Mouse (Mus musculus) frontal cortex, adult 2 months (tissue): ENCODE measurements around the gene Nif3l1. TPM values are rescaled to one million over a fixed set of nuclear protein-coding genes. Genes with fewer than 3 reads are reported as not detected.

ENCODE experiments used
- DNase-seq, 2 experiments: peaks; one replicate each; pipeline ENCODE4 v3.0.0; 2022; ENCODE audit warnings: low spot score in 1 of 2; ENCODE audit errors: extremely low spot score in 1 of 2
- polyA plus RNA-seq: library from polyadenylated mRNA; depleted of rRNA; stranded (reverse); fragments of >200 nt; gene quantifications from 2 replicates; pipeline ENCODE4 v1.2.3, GENCODE M21; 2012; rRNA removed

Nif3l1 gene
- polyA plus RNA-seq, 1 experiment: 19.3 TPM

DNA sequence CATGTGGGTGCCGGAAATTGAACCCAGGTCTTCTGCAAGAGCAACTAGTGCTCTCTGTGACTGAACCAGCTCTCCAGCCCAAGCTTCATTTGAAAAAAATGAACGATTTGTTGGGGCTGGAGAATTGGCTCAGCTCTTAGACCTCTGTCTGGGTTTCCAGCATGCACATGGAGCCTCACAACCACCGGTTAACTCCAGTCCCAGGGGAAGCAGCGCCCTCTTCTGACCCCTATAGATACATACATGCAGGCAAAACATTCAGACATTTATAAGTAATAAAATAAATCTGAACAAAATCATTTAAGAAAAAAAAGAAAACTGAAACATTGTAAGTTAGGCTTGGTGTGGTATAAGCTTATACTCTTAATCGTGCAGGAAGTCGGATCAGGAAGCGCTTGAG, 3.4 kb downstream of the Nif3l1 start:
- no peak for DNase-seq

DNA sequence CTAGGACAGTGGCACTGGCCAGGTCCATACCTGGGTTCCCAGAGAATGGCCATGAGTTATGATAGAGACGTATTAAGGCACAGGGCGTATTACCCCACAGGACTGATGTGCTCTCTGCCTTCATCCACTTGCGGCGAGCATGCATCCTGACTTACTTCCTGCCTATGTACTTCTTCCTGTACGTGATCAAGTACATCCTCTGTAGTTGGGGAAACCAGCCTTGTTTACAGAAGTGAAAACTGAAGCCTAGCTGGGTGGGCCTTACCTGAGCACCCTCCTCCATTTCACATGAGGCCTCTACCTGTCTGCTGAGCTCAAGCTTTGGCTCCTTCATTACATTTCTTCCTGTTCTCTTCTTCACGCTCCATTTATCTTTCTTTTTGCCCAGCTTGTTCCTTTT, 9.4 kb downstream of the Nif3l1 start:
- no peak for DNase-seq

DNA sequence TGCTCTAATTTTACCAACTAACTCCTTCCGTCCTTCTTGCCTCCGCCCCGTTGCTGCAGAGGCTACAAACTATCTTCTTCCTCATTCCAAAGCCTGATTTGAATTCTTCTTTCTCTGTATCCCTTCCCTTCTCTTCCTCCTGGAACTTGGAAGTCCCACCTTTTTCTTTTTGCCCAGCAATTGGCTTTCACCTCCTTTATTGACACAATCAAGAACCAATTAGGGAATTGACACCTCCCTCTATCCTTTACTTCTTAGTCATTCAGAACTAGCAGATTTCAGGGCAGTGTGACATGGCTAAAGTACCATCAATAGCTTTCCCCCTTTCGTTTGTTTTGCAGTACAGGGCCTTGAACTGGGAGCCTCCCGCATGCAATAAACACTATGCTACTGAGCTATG, 13.2 kb downstream of the Nif3l1 start:
- DNase-seq: no peak

DNA sequence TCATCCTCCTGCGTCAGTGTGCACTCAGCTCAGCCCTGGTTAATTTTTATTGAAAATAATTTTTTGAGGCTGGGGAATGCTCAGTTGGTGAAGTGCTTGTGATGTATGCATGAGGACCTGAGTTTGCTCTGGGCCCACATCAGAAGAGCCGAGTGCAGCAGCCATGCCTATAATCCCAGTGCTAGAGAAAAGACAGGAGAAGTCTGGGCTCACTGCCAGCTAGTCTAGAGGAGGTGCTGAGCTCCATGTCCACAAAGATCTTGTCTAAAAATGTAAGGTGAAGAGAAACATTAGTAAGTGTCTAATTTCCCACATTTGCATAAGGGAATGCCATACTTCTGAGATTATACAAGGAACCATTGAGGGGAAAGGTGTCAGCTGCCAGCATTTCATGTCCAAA, 13.9 kb downstream of the Nif3l1 start:
- peak in 1 of 2 experiments; percentile 38 for DNase-seq

DNA sequence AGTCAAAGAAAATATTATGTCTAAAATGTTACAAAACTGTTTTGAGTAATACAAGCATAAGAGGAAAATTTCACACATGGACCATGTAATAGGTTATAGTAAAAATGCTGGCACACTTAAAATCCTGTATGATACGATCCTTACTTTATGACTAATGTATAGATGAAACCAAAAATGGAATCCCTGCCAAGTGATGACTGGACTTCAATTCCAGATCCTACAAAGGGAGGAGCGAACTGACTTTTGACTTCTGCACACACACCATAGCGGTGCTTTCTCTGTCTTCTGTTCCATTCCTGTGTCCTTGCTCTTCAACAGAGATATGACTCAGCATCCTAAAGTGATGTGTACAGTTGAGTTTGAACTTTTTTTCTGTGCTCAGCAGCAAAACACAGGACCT, 15.6 kb downstream of the Nif3l1 start:
- DNase-seq: no peak

DNA sequence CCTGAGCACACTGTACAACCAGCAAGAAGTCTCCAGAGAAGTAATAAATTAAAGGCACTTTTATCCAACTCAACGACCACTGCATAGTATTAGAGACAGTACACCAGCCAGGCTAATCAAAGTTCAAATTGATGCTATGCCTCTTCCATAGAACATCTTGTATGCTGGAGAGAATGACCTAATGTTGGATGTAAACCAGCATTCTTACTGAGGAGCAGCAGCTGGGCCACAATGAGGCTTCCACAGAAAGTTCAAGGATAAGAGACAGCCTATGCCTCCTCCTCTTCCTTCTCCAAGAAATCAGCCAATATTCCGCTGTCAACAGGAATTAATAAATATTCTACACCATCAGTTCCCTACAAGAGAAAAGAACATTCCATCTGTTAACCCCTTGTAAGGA, 19.0 kb downstream of the Nif3l1 start:
- DNase-seq: no peak

DNA sequence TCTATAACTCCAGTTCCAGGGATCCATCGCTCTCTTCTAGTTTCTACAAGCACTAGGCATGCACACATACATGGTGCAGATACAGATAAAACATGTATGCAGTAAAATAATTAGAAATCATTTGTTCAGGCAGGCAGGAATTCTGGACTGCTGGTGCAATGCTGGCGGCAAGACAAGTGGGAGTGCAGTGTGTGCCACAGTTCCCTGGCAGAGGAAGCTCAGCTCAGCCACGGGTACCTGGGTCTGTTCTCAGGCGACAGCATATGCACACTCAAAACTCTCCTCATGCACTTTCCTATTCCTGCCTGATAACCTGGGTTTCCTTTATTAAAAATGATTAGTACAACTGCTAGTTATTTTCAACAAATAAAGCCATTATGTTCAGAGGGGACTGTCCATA, 20.1 kb downstream of the Nif3l1 start:
- no peak for DNase-seq

DNA sequence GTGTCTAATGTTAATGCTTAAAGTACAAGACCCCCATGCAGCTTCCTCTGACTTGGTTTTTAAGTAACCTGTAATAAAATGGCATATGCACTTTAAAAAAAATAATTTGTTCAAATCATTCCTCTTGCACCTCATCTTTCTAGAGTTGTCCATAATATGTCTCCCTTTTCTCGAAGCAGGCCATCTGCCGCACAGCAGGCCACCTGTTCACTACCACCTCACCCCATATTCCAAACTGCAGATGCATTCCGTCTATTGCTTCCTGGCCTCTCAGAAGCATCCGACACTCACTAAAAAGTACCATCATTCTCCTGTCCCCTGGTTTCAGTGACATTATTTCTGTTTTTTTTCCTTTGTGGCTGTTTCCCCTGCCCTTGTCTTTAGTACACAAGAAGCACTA, 20.6 kb downstream of the Nif3l1 start:
- DNase-seq: no peak

DNA sequence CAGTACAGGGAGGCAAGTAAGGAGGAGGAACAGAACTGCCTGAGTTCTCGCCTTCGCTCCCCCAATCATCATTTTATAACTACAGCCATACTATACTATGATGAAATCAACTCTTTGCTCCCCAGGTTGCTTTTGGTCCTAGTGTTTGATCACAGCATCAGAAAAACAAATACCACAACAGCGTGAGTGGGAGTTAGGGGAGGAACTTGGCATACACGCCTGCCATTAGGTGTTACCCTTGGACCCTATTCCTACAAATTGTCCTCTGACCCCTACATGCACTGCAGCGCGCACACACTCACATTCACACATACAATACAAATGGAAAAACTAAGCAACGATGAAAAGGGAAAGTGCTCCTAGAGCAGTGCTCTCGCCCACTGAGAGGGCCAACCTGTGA, 30.7 kb downstream of the Nif3l1 start:
- DNase-seq: no peak

DNA sequence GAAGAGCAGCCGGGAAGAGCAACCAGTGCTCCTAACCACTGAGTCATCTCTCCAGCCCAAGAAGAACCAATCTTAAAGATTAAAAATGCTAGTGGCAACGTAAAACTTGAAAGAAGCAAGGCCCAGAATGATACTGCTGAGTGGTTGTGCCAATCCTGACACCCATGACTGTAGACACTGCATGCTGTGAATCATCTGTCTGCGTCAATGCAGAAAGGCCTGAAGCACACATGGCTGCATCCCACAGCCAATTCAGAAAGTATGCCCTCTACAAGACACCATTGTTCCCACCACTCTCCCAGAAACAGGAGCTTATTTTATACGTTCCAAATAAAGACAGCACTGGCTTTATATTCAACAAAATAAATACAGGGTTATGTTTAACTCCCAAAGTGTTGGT, 37.7 kb downstream of the Nif3l1 start:
- DNase-seq: no peak

DNA sequence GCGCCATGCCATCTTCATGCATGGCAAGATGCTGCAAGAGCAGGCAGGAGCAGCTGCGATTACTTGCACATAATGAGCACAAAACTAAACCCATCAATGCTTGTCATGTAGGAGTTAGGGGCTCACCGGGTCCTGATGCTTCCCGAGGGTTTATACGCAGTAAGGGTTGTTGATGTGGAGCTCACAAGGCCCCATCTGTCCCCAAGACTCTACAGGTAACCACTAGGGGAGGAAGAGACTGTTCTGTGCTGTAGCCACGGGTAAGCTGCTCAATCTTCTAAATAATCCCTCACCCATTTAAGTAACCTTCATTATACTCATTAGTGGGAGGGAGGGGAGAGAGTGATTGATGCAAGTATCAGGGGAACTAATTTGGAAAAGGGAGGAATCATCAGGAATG, 50.7 kb downstream of the Nif3l1 start:
- no peak for DNase-seq

DNA sequence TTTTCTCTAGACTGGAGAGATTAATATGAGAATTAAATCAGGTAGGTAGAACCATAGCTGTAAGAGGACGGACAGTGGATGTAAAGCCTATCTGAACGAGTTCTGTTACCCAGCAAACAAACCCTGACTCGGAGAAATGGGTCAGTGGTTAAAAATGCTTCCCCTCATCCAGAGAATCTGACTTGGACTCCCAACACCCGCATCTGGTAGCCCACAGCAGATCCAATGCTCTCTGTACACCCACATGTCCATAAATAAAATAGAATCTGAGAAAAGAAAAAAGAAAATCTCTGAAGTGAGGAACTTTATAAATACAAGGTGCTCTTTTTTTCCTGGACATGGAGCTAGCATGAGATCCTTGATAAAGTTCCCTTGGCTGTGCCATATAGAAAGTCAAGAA, 52.7 kb downstream of the Nif3l1 start:
- DNase-seq: no peak

DNA sequence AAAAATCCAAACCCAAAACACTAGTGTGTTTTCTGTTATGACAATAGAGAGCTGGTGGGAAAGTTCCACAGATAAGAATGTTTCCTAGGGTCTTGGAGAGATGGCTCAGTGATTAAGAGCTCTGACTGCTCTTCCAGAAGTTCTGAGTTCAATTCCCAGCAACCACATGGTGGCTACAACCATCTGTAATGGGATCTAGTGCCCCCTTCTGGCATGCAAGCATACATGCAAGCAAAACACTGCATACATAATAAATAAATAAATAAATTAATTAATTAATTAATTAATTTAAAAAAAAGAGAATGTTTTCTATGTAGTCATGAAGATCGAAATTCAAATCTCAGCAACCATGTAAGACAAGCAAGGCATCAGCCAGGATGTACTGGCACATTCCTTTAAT, 53.8 kb downstream of the Nif3l1 start:
- no peak for DNase-seq

DNA sequence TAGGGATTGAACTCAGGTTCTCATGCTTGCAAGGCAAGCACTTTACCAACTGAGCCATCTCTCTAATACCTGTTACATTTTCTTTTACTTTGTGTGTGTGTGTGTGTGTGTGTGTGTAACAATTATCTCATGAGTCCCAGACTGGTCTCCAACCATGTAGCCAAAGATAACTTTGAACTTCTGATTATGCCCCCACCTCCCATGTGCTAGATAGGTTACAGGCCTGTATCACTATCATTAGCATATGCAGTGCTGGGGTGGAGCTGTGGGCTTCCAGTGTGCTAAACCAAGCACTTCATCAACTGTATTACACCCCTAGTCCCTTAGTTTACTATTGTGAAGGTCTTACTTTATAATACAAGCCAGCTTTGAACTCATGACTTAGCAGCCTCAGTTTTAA, 58.2 kb downstream of the Nif3l1 start:
- DNase-seq: no peak

DNA sequence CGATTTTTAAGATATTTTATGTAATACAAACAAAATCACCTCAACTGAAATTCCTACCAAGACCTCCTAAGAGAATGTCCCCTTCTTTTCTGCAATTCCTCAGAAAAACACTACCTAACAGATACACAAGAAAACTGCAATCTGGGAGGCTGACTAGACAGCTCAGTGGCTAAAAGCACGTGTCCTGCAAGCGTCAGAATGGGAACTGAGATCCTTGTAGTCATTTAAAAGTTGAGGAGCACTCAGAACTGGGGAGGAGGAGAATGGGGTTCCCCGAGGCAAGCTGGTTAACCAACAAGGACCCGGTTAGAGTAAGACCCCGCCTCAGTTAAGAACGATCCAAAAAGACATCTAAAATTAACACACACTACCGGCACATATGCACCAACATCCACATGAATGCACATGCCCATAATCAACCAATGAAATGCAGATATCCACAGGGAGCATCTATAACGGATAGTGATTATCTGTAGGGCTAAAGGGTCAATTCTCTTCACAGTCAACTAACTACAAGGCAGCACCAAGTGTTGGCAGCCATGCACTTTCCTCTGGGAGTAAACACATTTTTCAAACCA, 58.9 kb downstream of the Nif3l1 start:
- DNase-seq: no peak

DNA sequence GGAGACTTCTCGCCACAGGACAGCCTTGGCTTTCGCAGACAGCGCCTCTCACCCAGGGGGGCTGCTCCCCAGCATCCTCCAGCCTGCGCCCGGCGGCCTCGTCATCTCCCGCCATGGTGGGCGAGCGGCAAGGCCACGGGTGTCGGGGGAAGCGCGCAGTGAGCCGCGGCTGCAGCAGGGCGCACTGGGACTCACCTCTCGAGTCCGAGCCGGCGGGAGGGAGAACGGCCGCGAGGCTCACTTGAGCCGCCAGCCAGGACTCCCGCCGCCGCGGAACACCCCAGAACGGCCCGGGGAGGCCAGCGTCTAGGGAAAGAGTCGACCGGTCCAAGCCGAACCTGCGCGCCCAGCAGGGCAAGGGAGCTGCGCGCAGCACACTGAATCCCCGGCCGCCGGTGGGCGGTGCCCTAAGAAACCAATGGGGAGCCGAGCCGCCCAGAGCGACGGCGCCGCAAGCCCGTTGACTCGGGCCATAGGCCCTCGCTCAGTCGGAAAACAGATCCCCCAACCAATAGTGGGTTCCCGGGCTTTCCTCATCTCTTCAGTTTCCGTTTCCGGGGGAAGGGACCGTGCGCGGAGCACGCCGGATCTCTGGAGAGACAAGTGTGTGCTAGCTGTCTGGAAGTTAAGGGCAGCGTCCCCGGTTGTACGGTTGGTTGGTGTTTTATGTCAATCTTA, 59.8 kb downstream of the Nif3l1 start, which contains the start of gene Orc2:
Orc2 (minus strand) TSS at position 533 of the 678 bp plus-strand sequence.
- peak; percentile 91 to 96 for DNase-seq

DNA sequence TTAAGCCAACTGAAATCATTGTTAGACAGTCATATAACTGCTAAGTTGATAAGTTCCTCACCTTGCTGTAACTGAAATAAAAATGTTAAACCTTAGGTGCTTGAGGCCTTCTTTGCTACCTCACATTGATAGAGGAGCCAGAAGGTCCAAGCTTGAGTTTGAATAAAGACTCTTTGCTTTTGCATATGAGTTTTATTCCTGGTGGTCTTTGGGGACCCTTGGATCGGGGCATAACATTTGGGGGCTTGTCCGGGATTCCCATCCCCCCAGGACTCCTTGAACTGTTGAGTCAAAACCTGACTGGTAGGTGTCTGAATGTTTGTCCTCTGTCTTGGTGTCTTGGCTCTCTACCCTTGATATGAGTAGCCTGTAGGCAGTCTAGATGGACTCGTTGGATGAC, 62.3 kb downstream of the Nif3l1 start:
- no peak for DNase-seq

Other genes with a start within 250 kb of the Nif3l1 start
- gene Aox4, start 234.8 kb upstream of the Nif3l1 start, polyA plus RNA-seq: 0.55 and 1.2 TPM in 2 replicates
- 0.02 and 0.32 TPM in 2 replicates for gene Aox2, start 166.8 kb upstream of the Nif3l1 start, polyA plus RNA-seq
- 84.7 and 86.0 TPM in 2 replicates for gene Bzw1, start 52.3 kb upstream of the Nif3l1 start, polyA plus RNA-seq
- 314 and 321 TPM in 2 replicates for gene Clk1, start 21.1 kb upstream of the Nif3l1 start, polyA plus RNA-seq
- 28.7 and 30.7 TPM in 2 replicates for gene Ppil3, start 335 bp downstream of the Nif3l1 start, polyA plus RNA-seq
- 21.1 and 25.8 TPM in 2 replicates for gene Orc2, start 60.0 kb downstream of the Nif3l1 start, polyA plus RNA-seq
- 21.3 and 24.3 TPM in 2 replicates for gene Fam126b, start 141.2 kb downstream of the Nif3l1 start, polyA plus RNA-seq
- gene Ndufb3, start 141.2 kb downstream of the Nif3l1 start, polyA plus RNA-seq: 241 and 293 TPM in 2 replicates